ENCODE assay signal across 7 mouse cellular contexts in genomic region chr10:80265149-80265486, GRCm38 (mm10). TPM values are rescaled to one million over a fixed set of nuclear protein-coding genes. Genes with fewer than 3 reads are reported as not detected.
DNase-seq lines count a peak whose midpoint lies in the region; ATAC-seq lines count a peak whose summit lies in the region.

No protein-coding gene starts in this region.

- H3K27me3 ChIP-seq in megakaryocyte, embryonic 14.5 days (replicated peaks): no peaks in the 10 kb centered on the region
- no peaks in the 10 kb centered on the region for H3K27me3 ChIP-seq in forebrain, embryonic 13.5 days
- no peaks in the 10 kb centered on the region for H3K27me3 ChIP-seq in limb, embryonic 15.5 days
- H3K27me3 ChIP-seq in stomach, embryonic 16.5 days (ENCODE audit: control insufficient read depth, insufficient read depth, low read length): no peaks in the 10 kb centered on the region

- peaks cover 87% of the 10 kb centered on the region for H3K4me1 ChIP-seq in megakaryocyte, embryonic 14.5 days
- peaks cover 60% of the 10 kb centered on the region for H3K4me1 ChIP-seq in forebrain, embryonic 13.5 days
- H3K4me1 ChIP-seq in limb, embryonic 15.5 days: peaks cover 68% of the 10 kb centered on the region
- H3K4me1 ChIP-seq in stomach, embryonic 16.5 days (ENCODE audit: control insufficient read depth, insufficient read depth, low read length): peaks cover 42% of the 10 kb centered on the region

- H3K27ac ChIP-seq in forebrain, embryonic 13.5 days: peak overlapping the region; percentile 40
- H3K27ac ChIP-seq in limb, embryonic 15.5 days: peak overlapping the region; percentile 87
- H3K27ac ChIP-seq in stomach, embryonic 16.5 days (ENCODE audit: low read length): peak overlapping the region; percentile 80

- peak overlapping the region; percentile 95 for H3K4me3 ChIP-seq in megakaryocyte, embryonic 14.5 days (replicated peaks)
- peak overlapping the region; percentile 91 for H3K4me3 ChIP-seq in forebrain, embryonic 13.5 days
- peak overlapping the region; percentile 97 for H3K4me3 ChIP-seq in limb, embryonic 15.5 days
- H3K4me3 ChIP-seq in stomach, embryonic 16.5 days (replicated peaks; ENCODE audit: low read length): peak overlapping the region; percentile 93

- peaks cover 28% of the 10 kb centered on the region for H3K36me3 ChIP-seq in megakaryocyte, embryonic 14.5 days (replicated peaks; ENCODE audit: low read length)
- H3K36me3 ChIP-seq in forebrain, embryonic 13.5 days (ENCODE audit: poor library complexity, severe bottlenecking): peaks cover 13% of the 10 kb centered on the region
- H3K36me3 ChIP-seq in limb, embryonic 15.5 days: peaks cover 8% of the 10 kb centered on the region
- no peaks in the 10 kb centered on the region for H3K36me3 ChIP-seq in stomach, embryonic 16.5 days (ENCODE audit: control insufficient read depth, insufficient read depth, low read length)

- peak overlapping the region; percentile 98 for H3K9ac ChIP-seq in forebrain, embryonic 13.5 days
- H3K9ac ChIP-seq in limb, embryonic 15.5 days: peak overlapping the region; percentile 92
- H3K9ac ChIP-seq in stomach, embryonic 16.5 days (ENCODE audit: low read length): peak overlapping the region; percentile 99

- under 1% methylated on average over 17 of the region's 18 CpGs for WGBS in forebrain, embryonic 13.5 days
- 2% methylated on average over 17 of the region's 18 CpGs for WGBS in limb, embryonic 15.5 days
- WGBS in stomach, embryonic 16.5 days: under 1% methylated on average over 18 of the region's 18 CpGs

- H3K9me3 ChIP-seq in megakaryocyte, embryonic 14.5 days: no peaks in the 10 kb centered on the region
- H3K9me3 ChIP-seq in forebrain, embryonic 13.5 days (replicated peaks): no peaks in the 10 kb centered on the region
- H3K9me3 ChIP-seq in limb, embryonic 15.5 days: no peaks in the 10 kb centered on the region
- H3K9me3 ChIP-seq in stomach, embryonic 16.5 days (replicated peaks; ENCODE audit: control insufficient read depth, low read length): no peaks in the 10 kb centered on the region

- no peak for DNase-seq in urinary bladder, adult 2 months (ENCODE audit: low spot score)
- no peak for DNase-seq in frontal cortex, postnatal 25 days (ENCODE audit: low spot score in 2 of 2)

- peak overlapping the region; percentile 93 for H3K4me2 ChIP-seq in forebrain, embryonic 13.5 days
- H3K4me2 ChIP-seq in limb, embryonic 15.5 days: peak overlapping the region; percentile 63
- H3K4me2 ChIP-seq in stomach, embryonic 16.5 days (ENCODE audit: low read depth, low read length): peak overlapping the region; percentile 63

- no peak for ATAC-seq in megakaryocyte, adult 5-6 weeks (ENCODE audit: poor library complexity, severe bottlenecking)
- ATAC-seq in forebrain, embryonic 13.5 days: no peak
- ATAC-seq in limb, embryonic 15.5 days (ENCODE audit: insufficient number of reproducible peaks, low FRiP score, low TSS enrichment, low read depth): no peak
- no peak for ATAC-seq in stomach, embryonic 16.5 days (ENCODE audit: insufficient read depth, low FRiP score)

RNA-seq across cellular contexts. Expression of gene Dazap1, which starts 3.8 kb away (rescaled TPM):
- polyA plus RNA-seq in megakaryocyte, embryonic 14.5 days (2012; ENCODE audit: insufficient read depth, low replicate concordance): 384 and 552 TPM in 2 replicates
- total RNA-seq in megakaryocyte, adult 5-6 weeks (2015): 39.0 and 41.4 TPM in 2 replicates
- 187 and 200 TPM in 2 replicates for total RNA-seq in megakaryocyte, adult 5-6 weeks (2017)
- 61.7 and 64.9 TPM in 2 replicates for polyA plus RNA-seq in forebrain, embryonic 13.5 days (2015; fragmentation: Nextera tagmentation; extraction: Ambion mirVana)
- polyA plus RNA-seq in limb, embryonic 15.5 days (2015; fragmentation: Nextera tagmentation; extraction: Ambion mirVana): 56.8 and 59.7 TPM in 2 replicates
- polyA plus RNA-seq in stomach, embryonic 16.5 days (2015; fragmentation: Nextera tagmentation; extraction: Ambion mirVana): 35.8 and 43.9 TPM in 2 replicates
- polyA plus RNA-seq in urinary bladder, adult 2 months (2012; rRNA removed): 68.2 and 82.3 TPM in 2 replicates

RNA-seq across cellular contexts. Expression of gene Gamt, which starts 4.3 kb away (rescaled TPM):
- 3.2 and 11.3 TPM in 2 replicates for polyA plus RNA-seq in megakaryocyte, embryonic 14.5 days (2012; ENCODE audit: insufficient read depth, low replicate concordance)
- total RNA-seq in megakaryocyte, adult 5-6 weeks (2015): 6.3 and 6.7 TPM in 2 replicates
- 4.4 and 10.2 TPM in 2 replicates for total RNA-seq in megakaryocyte, adult 5-6 weeks (2017)
- polyA plus RNA-seq in forebrain, embryonic 13.5 days (2015; fragmentation: Nextera tagmentation; extraction: Ambion mirVana): 18.2 and 18.3 TPM in 2 replicates
- polyA plus RNA-seq in limb, embryonic 15.5 days (2015; fragmentation: Nextera tagmentation; extraction: Ambion mirVana): 64.4 and 127 TPM in 2 replicates
- 92.0 and 115 TPM in 2 replicates for polyA plus RNA-seq in stomach, embryonic 16.5 days (2015; fragmentation: Nextera tagmentation; extraction: Ambion mirVana)
- polyA plus RNA-seq in urinary bladder, adult 2 months (2012; rRNA removed): 17.4 and 19.0 TPM in 2 replicates

RNA-seq across cellular contexts. Expression of gene Ndufs7, which starts 16.2 kb away (rescaled TPM):
- polyA plus RNA-seq in megakaryocyte, embryonic 14.5 days (2012; ENCODE audit: insufficient read depth, low replicate concordance): 226 and 551 TPM in 2 replicates
- 113 and 114 TPM in 2 replicates for total RNA-seq in megakaryocyte, adult 5-6 weeks (2015)
- 84.8 and 86.1 TPM in 2 replicates for total RNA-seq in megakaryocyte, adult 5-6 weeks (2017)
- polyA plus RNA-seq in forebrain, embryonic 13.5 days (2015; fragmentation: Nextera tagmentation; extraction: Ambion mirVana): 267 and 274 TPM in 2 replicates
- 301 and 304 TPM in 2 replicates for polyA plus RNA-seq in limb, embryonic 15.5 days (2015; fragmentation: Nextera tagmentation; extraction: Ambion mirVana)
- polyA plus RNA-seq in stomach, embryonic 16.5 days (2015; fragmentation: Nextera tagmentation; extraction: Ambion mirVana): 340 and 344 TPM in 2 replicates
- 294 and 337 TPM in 2 replicates for polyA plus RNA-seq in urinary bladder, adult 2 months (2012; rRNA removed)

RNA-seq across cellular contexts. Expression of gene Rps15, which starts 27.1 kb away (rescaled TPM):
- polyA plus RNA-seq in megakaryocyte, embryonic 14.5 days (2012; ENCODE audit: insufficient read depth, low replicate concordance): 7,349 and 10,126 TPM in 2 replicates
- 1,580 and 1,599 TPM in 2 replicates for total RNA-seq in megakaryocyte, adult 5-6 weeks (2015)
- total RNA-seq in megakaryocyte, adult 5-6 weeks (2017): 1,732 and 1,915 TPM in 2 replicates
- polyA plus RNA-seq in forebrain, embryonic 13.5 days (2015; fragmentation: Nextera tagmentation; extraction: Ambion mirVana): 805 and 828 TPM in 2 replicates
- 842 and 925 TPM in 2 replicates for polyA plus RNA-seq in limb, embryonic 15.5 days (2015; fragmentation: Nextera tagmentation; extraction: Ambion mirVana)
- polyA plus RNA-seq in stomach, embryonic 16.5 days (2015; fragmentation: Nextera tagmentation; extraction: Ambion mirVana): 807 and 821 TPM in 2 replicates
- polyA plus RNA-seq in urinary bladder, adult 2 months (2012; rRNA removed): 3,215 and 3,453 TPM in 2 replicates

RNA-seq across cellular contexts. Expression of gene Apc2, which starts 30.7 kb away (rescaled TPM):
- 0.92 and 4.5 TPM in 2 replicates for polyA plus RNA-seq in megakaryocyte, embryonic 14.5 days (2012; ENCODE audit: insufficient read depth, low replicate concordance)
- not detected in 2 replicates for total RNA-seq in megakaryocyte, adult 5-6 weeks (2015)
- not detected in 2 replicates for total RNA-seq in megakaryocyte, adult 5-6 weeks (2017)
- polyA plus RNA-seq in forebrain, embryonic 13.5 days (2015; fragmentation: Nextera tagmentation; extraction: Ambion mirVana): 129 and 140 TPM in 2 replicates
- 1.5 TPM in 2 replicates for polyA plus RNA-seq in limb, embryonic 15.5 days (2015; fragmentation: Nextera tagmentation; extraction: Ambion mirVana)
- polyA plus RNA-seq in stomach, embryonic 16.5 days (2015; fragmentation: Nextera tagmentation; extraction: Ambion mirVana): 3.3 and 4.3 TPM in 2 replicates
- 0.76 and 1.4 TPM in 2 replicates for polyA plus RNA-seq in urinary bladder, adult 2 months (2012; rRNA removed)
